Mouse (Mus musculus): Measurements from ENCODE around the gene Slc41a2. TPM values are rescaled to one million over a fixed set of nuclear protein-coding genes. Genes with fewer than 3 reads are reported as not detected.

The Slc41a2 gene
- polyA plus RNA-seq, 1 experiment from 2014 or later: 1.5 TPM

GRCm38 (mm10) chr10:83212618-83213017, 125.1 kb downstream of the Slc41a2 start:
- H3K9ac ChIP-seq: no peak overlapping the region
- H3K4me2 ChIP-seq (replicated peaks): no peak overlapping the region
- H3K27ac ChIP-seq: no peak overlapping the region
- no peaks in the 10 kb centered on the region for H3K9me3 ChIP-seq
- no peaks in the 10 kb centered on the region for H3K36me3 ChIP-seq
- H3K4me1 ChIP-seq: peaks cover 23% of the 10 kb centered on the region
- no peaks in the 10 kb centered on the region for H3K27me3 ChIP-seq
- 85% methylated on average over 4 of the region's 4 CpGs for WGBS
- H3K4me3 ChIP-seq: no peak overlapping the region
- ATAC-seq (ENCODE audit: low FRiP score, low read depth): no peak

DNA sequence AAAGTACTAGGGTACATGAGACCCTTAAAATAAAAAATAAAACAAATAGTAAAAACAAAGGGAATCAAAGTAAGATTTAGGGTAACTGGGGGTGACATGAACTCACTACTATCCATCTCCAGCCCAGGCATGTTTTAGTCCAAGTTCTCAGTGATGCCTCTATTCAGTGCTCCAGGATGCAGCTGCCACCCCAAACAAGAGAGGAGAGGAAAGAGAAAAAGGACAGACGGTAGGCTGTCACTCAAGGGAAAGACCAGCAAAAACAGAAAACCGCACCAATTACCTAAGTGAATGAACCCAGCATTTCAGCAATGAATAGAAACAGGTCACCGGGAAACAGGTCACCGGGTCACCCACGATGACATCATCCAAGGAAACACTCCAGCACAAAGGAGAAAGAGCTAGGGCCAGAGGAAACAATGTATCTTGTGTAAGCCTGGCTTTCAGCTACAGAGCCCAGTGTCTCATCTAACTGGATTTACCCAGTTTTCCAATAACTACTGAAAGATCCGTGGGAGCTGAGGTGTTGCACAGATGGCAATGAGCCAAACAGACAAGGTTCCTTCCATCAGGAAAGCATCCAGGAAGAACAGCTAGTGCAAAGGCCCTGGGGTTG, 126.6 kb downstream of the Slc41a2 start:
- no peak for ATAC-seq (ENCODE audit: low FRiP score, low read depth)
- WGBS: 72% methylated on average over 6 of the region's 6 CpGs
- no peak overlapping the region for H3K9ac ChIP-seq

GRCm38 (mm10) chr10:83210122-83210521, 127.6 kb downstream of the Slc41a2 start:
- H3K36me3 ChIP-seq: no peaks in the 10 kb centered on the region
- H3K4me2 ChIP-seq (replicated peaks): no peak overlapping the region
- H3K4me1 ChIP-seq: peaks cover 11% of the 10 kb centered on the region
- no peak overlapping the region for H3K9ac ChIP-seq
- H3K9me3 ChIP-seq: no peaks in the 10 kb centered on the region
- H3K4me3 ChIP-seq: no peak overlapping the region
- no peak overlapping the region for H3K27ac ChIP-seq
- no peaks in the 10 kb centered on the region for H3K27me3 ChIP-seq
- no peak for ATAC-seq (ENCODE audit: low FRiP score, low read depth)
- WGBS: 55% methylated on average over 16 of the region's 16 CpGs

More for the DNA sequence above, 126.6 kb downstream of the Slc41a2 start:
- Histone ChIP-seq H3K36me3 (no peaks in the 10 kb centered on the region), H3K27me3 (no peaks in the 10 kb centered on the region), H3K4me2 (replicated peaks) (no peak overlapping the region), H3K9me3 (no peaks in the 10 kb centered on the region), H3K27ac (no peak overlapping the region), H3K4me1 (peaks cover 11% of the 10 kb centered on the region), H3K4me3 (no peak overlapping the region)

DNA sequence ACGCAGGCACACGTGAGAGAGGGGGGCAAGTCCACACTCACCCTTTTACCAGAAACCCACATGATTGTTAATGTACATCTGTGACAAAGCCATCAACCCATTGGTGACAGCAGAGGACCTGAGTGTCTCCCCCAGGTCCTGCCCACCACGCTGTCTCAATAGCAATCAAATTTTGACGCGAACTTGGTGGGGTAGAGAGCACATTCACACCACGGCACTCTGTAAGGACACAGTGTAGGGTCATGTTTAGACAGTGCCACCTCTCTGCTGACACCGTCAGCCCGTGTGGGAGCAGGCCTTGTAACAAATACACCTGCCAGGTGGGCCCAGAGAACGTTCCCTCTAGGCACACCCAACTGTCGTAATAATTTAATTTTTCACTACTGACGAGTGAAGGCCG, 128.3 kb downstream of the Slc41a2 start:
- no peaks in the 10 kb centered on the region for H3K36me3 ChIP-seq
- H3K27me3 ChIP-seq: no peaks in the 10 kb centered on the region
- H3K4me2 ChIP-seq (replicated peaks): no peak overlapping the region
- H3K27ac ChIP-seq: no peak overlapping the region
- H3K4me3 ChIP-seq: no peak overlapping the region
- H3K9me3 ChIP-seq: no peaks in the 10 kb centered on the region
- H3K9ac ChIP-seq: no peak overlapping the region
- 55% methylated on average over 12 of the region's 12 CpGs for WGBS
- peaks cover 11% of the 10 kb centered on the region for H3K4me1 ChIP-seq
- no peak for ATAC-seq (ENCODE audit: low FRiP score, low read depth)

DNA sequence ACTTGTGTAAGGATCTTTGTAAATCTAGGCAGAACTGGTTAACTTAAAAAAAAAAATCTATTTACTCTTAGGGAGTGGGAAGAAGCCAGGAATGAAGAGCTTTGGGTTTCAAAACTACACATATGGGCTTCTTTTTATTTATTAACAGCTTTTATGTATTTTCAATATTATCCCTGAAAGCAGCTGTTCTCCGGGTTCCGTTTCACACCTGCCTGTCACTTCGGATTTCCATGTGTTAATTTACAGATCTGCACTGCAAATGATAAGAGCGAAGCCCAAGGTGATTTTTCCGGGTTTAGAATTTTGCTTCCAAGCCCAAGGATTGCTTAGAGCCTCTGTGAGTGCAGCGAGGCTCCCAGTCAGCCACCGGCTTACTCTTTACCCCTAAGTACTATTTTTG, 129.2 kb downstream of the Slc41a2 start:
- no peak overlapping the region for H3K4me3 ChIP-seq
- no peak overlapping the region for H3K9ac ChIP-seq
- WGBS: 73% methylated on average over 7 of the region's 7 CpGs
- H3K36me3 ChIP-seq: no peaks in the 10 kb centered on the region
- 0 out of 2 replicates have a peak, but pooled peaks cover 4% of the 10 kb centered on the region for H3K9me3 ChIP-seq
- H3K27me3 ChIP-seq: no peaks in the 10 kb centered on the region
- no peak overlapping the region for H3K27ac ChIP-seq
- no peak for ATAC-seq (ENCODE audit: low FRiP score, low read depth)
- H3K4me2 ChIP-seq (replicated peaks): no peak overlapping the region
- peaks cover 11% of the 10 kb centered on the region for H3K4me1 ChIP-seq

GRCm38 (mm10) chr10:83202906-83203702, 134.6 kb downstream of the Slc41a2 start:
- no peak overlapping the region for H3K4me2 ChIP-seq (replicated peaks)
- H3K27me3 ChIP-seq: no peaks in the 10 kb centered on the region
- H3K9ac ChIP-seq: no peak overlapping the region
- H3K27ac ChIP-seq: no peak overlapping the region
- no peak overlapping the region for H3K4me3 ChIP-seq
- ATAC-seq (ENCODE audit: low FRiP score, low read depth): no peak
- H3K4me1 ChIP-seq: no peaks in the 10 kb centered on the region
- 83% methylated on average over 14 of the region's 14 CpGs for WGBS
- H3K36me3 ChIP-seq: no peaks in the 10 kb centered on the region
- H3K9me3 ChIP-seq: 0 out of 2 replicates have a peak, but pooled peaks cover 4% of the 10 kb centered on the region

DNA sequence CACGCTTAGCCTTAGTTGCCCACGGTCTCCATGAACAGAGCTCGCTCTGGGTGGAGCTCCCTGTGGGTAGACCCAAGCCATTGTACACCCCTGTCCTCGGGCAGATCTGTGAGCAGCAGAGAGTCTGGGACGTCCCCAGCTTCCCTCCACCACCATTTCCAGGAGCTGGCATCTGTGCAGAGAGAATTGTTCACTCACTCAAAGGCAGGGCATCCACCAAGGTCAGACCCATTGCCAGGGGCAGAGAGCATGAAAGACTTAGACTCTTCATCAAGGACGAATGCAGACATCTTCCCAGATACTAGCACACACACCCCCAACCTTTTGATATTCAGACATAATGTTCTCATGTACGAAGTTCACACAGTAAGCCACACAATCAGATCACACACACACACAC, 136.2 kb downstream of the Slc41a2 start:
- 84% methylated on average over 7 of the region's 7 CpGs for WGBS

DNA sequence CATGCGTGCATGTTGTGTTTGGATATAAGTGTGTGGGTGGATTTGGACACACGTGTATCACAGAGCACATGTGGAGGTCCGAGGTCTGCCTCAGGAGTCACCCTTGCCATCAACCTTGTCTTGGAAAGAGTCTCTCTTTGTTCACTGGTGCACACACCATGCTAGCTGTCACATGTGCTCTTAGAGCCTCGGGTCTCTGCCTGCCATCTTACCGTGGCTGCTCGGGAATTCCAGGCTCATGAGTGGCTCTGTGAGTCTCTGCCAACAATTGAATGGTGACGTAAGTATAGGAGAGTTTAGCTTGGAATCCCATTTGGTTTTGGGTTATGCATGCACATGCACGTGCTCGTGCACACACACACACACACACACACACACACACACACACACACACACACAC, 138.4 kb downstream of the Slc41a2 start:
- H3K9ac ChIP-seq: no peak overlapping the region
- H3K27ac ChIP-seq: no peak overlapping the region
- no peaks in the 10 kb centered on the region for H3K36me3 ChIP-seq
- H3K4me1 ChIP-seq: peaks cover 4% of the 10 kb centered on the region; the same call in 1 of the 2 replicates
- 80% methylated on average over 9 of the region's 9 CpGs for WGBS
- ATAC-seq (ENCODE audit: low FRiP score, low read depth): no peak
- H3K4me2 ChIP-seq (replicated peaks): no peak overlapping the region
- H3K27me3 ChIP-seq: no peaks in the 10 kb centered on the region
- H3K9me3 ChIP-seq: 0 out of 2 replicates have a peak, but pooled peaks cover 3% of the 10 kb centered on the region
- H3K4me3 ChIP-seq: no peak overlapping the region

More for the DNA sequence above, 136.2 kb downstream of the Slc41a2 start:
- H3K4me1 ChIP-seq: no peaks in the 10 kb centered on the region
- H3K4me3 ChIP-seq: no peak overlapping the region
- H3K9me3 ChIP-seq: 0 out of 2 replicates have a peak, but pooled peaks cover 4% of the 10 kb centered on the region
- no peak overlapping the region for H3K9ac ChIP-seq
- no peak overlapping the region for H3K27ac ChIP-seq
- H3K4me2 ChIP-seq (replicated peaks): no peak overlapping the region
- ATAC-seq (ENCODE audit: low FRiP score, low read depth): no peak
- no peaks in the 10 kb centered on the region for H3K27me3 ChIP-seq
- H3K36me3 ChIP-seq: no peaks in the 10 kb centered on the region

GRCm38 (mm10) chr10:83198692-83199091, 139.0 kb downstream of the Slc41a2 start:
- no peak for ATAC-seq (ENCODE audit: low FRiP score, low read depth)
- no peak overlapping the region for H3K27ac ChIP-seq
- no peak overlapping the region for H3K9ac ChIP-seq
- H3K27me3 ChIP-seq: no peaks in the 10 kb centered on the region
- H3K4me3 ChIP-seq: no peak overlapping the region
- WGBS: 84% methylated on average over 5 of the region's 5 CpGs
- no peak overlapping the region for H3K4me2 ChIP-seq (replicated peaks)
- H3K36me3 ChIP-seq: no peaks in the 10 kb centered on the region
- no peaks in the 10 kb centered on the region for H3K9me3 ChIP-seq
- H3K4me1 ChIP-seq: peaks cover 5% of the 10 kb centered on the region; the same call in 1 of the 2 replicates

- Histone ChIP-seq H3K4me2 (replicated peaks) (no peak overlapping the region), H3K4me3 (no peak overlapping the region), H3K27ac (no peak overlapping the region), H3K27me3 (no peaks in the 10 kb centered on the region), H3K9ac (no peak overlapping the region), H3K4me1 (peaks cover 9% of the 10 kb centered on the region; the same call in 1 of the 2 replicates), H3K9me3 (no peaks in the 10 kb centered on the region), H3K36me3 (no peaks in the 10 kb centered on the region)
- 48% methylated on average over 11 of the region's 11 CpGs for WGBS
- no peak for ATAC-seq (ENCODE audit: low FRiP score, low read depth)
These were observed 139.9 kb downstream of the Slc41a2 start for GRCm38 (mm10) chr10:83197690-83198336.

GRCm38 (mm10) chr10:83191982-83192381, 145.7 kb downstream of the Slc41a2 start:
- peak; percentile 62 for ATAC-seq (ENCODE audit: low FRiP score, low read depth)
- Histone ChIP-seq H3K27me3 (no peaks in the 10 kb centered on the region), H3K4me2 (replicated peaks) (no peak overlapping the region), H3K9ac (no peak overlapping the region), H3K27ac (no peak overlapping the region), H3K4me1 (peaks cover 13% of the 10 kb centered on the region; the same call in 1 of the 2 replicates), H3K9me3 (no peaks in the 10 kb centered on the region; the same call in 1 of the 2 replicates), H3K4me3 (no peak overlapping the region), H3K36me3 (peaks cover 15% of the 10 kb centered on the region)
- 67% methylated on average over 6 of the region's 6 CpGs for WGBS

DNA sequence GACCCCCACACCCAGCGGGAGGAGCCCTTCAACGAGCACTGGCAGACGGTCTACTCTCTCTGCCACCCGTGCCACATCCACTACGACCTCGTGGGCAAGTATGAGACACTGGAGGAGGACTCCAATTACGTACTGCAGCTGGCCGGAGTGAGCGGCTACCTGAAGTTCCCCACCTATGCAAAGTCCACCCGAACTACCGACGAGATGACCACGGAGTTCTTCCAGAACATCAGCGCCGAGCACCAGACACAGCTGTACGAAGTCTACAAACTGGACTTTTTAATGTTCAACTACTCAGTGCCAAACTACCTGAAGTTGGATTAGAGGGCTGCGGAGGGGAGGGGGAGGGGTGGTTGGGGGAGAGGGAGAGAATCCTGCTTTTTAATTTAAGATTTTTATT, 146.2 kb downstream of the Slc41a2 start:
- H3K4me1 ChIP-seq: peaks cover 16% of the 10 kb centered on the region; the same call in 1 of the 2 replicates
- no peak overlapping the region for H3K9ac ChIP-seq
- no peaks in the 10 kb centered on the region for H3K27me3 ChIP-seq
- peaks cover 15% of the 10 kb centered on the region for H3K36me3 ChIP-seq
- H3K4me3 ChIP-seq: no peak overlapping the region
- H3K4me2 ChIP-seq (replicated peaks): no peak overlapping the region
- ATAC-seq (ENCODE audit: low FRiP score, low read depth): no peak
- 93% methylated on average over 17 of the region's 17 CpGs for WGBS
- no peak overlapping the region for H3K27ac ChIP-seq
- H3K9me3 ChIP-seq: no peaks in the 10 kb centered on the region; the same call in 1 of the 2 replicates

All from limb, embryonic 13.5 days (tissue).